Comparison of ENCODE assay signal across 9 mouse cellular contexts in the genomic region with DNA sequence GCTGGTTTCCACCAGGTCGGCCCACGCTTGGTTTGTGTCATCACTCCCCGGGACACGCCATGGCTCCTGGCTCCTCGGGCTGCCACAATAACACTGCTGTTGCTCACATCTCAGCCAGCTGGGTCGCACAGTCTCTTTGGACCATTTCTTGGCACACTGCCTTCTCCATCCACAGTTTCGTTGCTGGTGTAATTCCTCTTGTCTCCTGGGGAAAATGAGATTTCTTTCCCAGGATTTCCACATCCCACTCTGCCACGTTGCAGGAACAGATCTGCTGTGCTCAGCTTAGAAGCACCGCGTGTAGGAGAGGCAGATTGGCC. TPM values are rescaled to one million over a fixed set of nuclear protein-coding genes. Genes with fewer than 3 reads are reported as not detected.
A peak's percentile ranks its signal among the peaks of the same experiment; 100 is the strongest.
DNase-seq lines count a peak whose midpoint lies in the region; ATAC-seq and TF ChIP-seq lines count a peak whose summit lies in the region.
"Had no signal": no experiment of that assay in that cellular context is flagged by ENCODE, and none has a peak within 500 bp of the region (broad histone marks: within the 10 kb centered on the region; RNA-seq: fewer than 3 reads in every experiment).

No protein-coding gene starts in this region.

- no peak for DNase-seq in spleen, adult 2 months (ENCODE audit: low read depth in 1 of 2, low spot score in 2 of 2)
- DNase-seq in spleen, adult 18-20 months = no peak
- DNase-seq in forebrain, embryonic 10.5 days (ENCODE audit: extremely low spot score, low spot score) = no peak
- peak; percentile 85 for DNase-seq in kidney, postnatal 10 days
- DNase-seq in liver, postnatal 0 days = peak; percentile 45
- peak; percentile 65 for DNase-seq in ovary, postnatal 14 days (ENCODE audit: low spot score)
- no peak for DNase-seq in B cell, adult 2 months

- WGBS in spleen, adult 2 months = 46% methylated on average over 10 of the region's 10 CpGs
- 23% methylated on average over 10 of the region's 10 CpGs for WGBS in forebrain, embryonic 10.5 days
- 10% methylated on average over 10 of the region's 10 CpGs for WGBS in heart, embryonic 12.5 days
- 32% methylated on average over 10 of the region's 10 CpGs for WGBS in liver, postnatal 0 days (ENCODE audit: insufficient replicate concordance)

- H3K4me1 ChIP-seq in spleen, adult 2 months (ENCODE audit: control insufficient read depth, insufficient read depth, insufficient read length) = peaks cover 13% of the 10 kb centered on the region; the same call in 1 of the 2 replicates
- peaks cover 27% of the 10 kb centered on the region for H3K4me1 ChIP-seq in forebrain, embryonic 10.5 days
- H3K4me1 ChIP-seq in heart, embryonic 12.5 days (replicated peaks) = peaks cover 15% of the 10 kb centered on the region
- H3K4me1 ChIP-seq in liver, postnatal 0 days (ENCODE audit: insufficient read depth) = peaks cover 16% of the 10 kb centered on the region

- H3K36me3 ChIP-seq in spleen, adult 2 months (ENCODE audit: control insufficient read depth, insufficient read depth, low read length) = no peaks in the 10 kb centered on the region
- peaks cover 1% of the 10 kb centered on the region for H3K36me3 ChIP-seq in forebrain, embryonic 10.5 days (replicated peaks)
- H3K36me3 ChIP-seq in heart, embryonic 12.5 days = no peaks in the 10 kb centered on the region; the same call in 1 of the 2 replicates
- H3K36me3 ChIP-seq in liver, postnatal 0 days (replicated peaks; ENCODE audit: insufficient read depth, low read length) = 0 out of 2 replicates have a peak, but pooled peaks cover 2% of the 10 kb centered on the region

- peak overlapping the region; percentile 73; the same call in 1 of the 2 replicates for H3K4me3 ChIP-seq in spleen, adult 2 months (ENCODE audit: extremely low read depth, insufficient read depth, insufficient read length)
- peak overlapping the region; percentile 100 for H3K4me3 ChIP-seq in forebrain, embryonic 10.5 days
- peak overlapping the region; percentile 91 for H3K4me3 ChIP-seq in heart, embryonic 12.5 days
- peak overlapping the region; percentile 88 for H3K4me3 ChIP-seq in liver, postnatal 0 days (ENCODE audit: low read depth, low read length)

- no peaks in the 10 kb centered on the region for H3K27me3 ChIP-seq in spleen, adult 2 months (ENCODE audit: control insufficient read depth, insufficient read depth, low read length)
- H3K27me3 ChIP-seq in forebrain, embryonic 10.5 days (ENCODE audit: poor library complexity, severe bottlenecking) = no peaks in the 10 kb centered on the region
- no peaks in the 10 kb centered on the region; the same call in 1 of the 2 replicates for H3K27me3 ChIP-seq in heart, embryonic 12.5 days (replicated peaks)
- no peaks in the 10 kb centered on the region for H3K27me3 ChIP-seq in liver, postnatal 0 days (ENCODE audit: insufficient read depth, low read length)

- peak overlapping the region; percentile 89 for H3K4me2 ChIP-seq in heart, embryonic 12.5 days
- H3K4me2 ChIP-seq in liver, postnatal 0 days (ENCODE audit: low read depth, low read length) = peak overlapping the region; percentile 95

- no peak for TF ChIP-seq POLR2A in spleen, adult 2 months (IDR thresholded peaks at IDR 0.05; ENCODE audit: low read depth, low read length)

- H3K9me3 ChIP-seq in forebrain, embryonic 10.5 days = no peaks in the 10 kb centered on the region
- no peaks in the 10 kb centered on the region for H3K9me3 ChIP-seq in heart, embryonic 12.5 days (replicated peaks)
- no peaks in the 10 kb centered on the region for H3K9me3 ChIP-seq in liver, postnatal 0 days (ENCODE audit: low read length)

- H3K9ac ChIP-seq in heart, embryonic 12.5 days = peak overlapping the region; percentile 98
- H3K9ac ChIP-seq in liver, postnatal 0 days (replicated peaks) = peak overlapping the region; percentile 100

- H3K27ac ChIP-seq in spleen, adult 2 months (ENCODE audit: insufficient read depth, low read length) = peak overlapping the region; percentile 95
- H3K27ac ChIP-seq in forebrain, embryonic 10.5 days = peak overlapping the region; percentile 100
- H3K27ac ChIP-seq in heart, embryonic 12.5 days (ENCODE audit: poor library complexity, severe bottlenecking) = peak overlapping the region; percentile 99
- H3K27ac ChIP-seq in liver, postnatal 0 days (ENCODE audit: low read depth) = peak overlapping the region; percentile 99

- no peak for TF ChIP-seq CTCF in spleen, adult 2 months (IDR thresholded peaks at IDR 0.05; ENCODE audit: extremely low read depth, insufficient read depth, insufficient read length, insufficient replicate concordance)
- no peak for TF ChIP-seq CTCF in liver, postnatal 0 days (IDR thresholded peaks at IDR 0.05; ENCODE audit: low read depth)

- no peak for ATAC-seq in heart, embryonic 12.5 days (ENCODE audit: insufficient number of reproducible peaks, low FRiP score)
- ATAC-seq in liver, postnatal 0 days = no peak

- no peak for TF ChIP-seq EP300 in liver, postnatal 0 days (IDR thresholded peaks at IDR 0.05; ENCODE audit: low read depth)

RNA-seq across cellular contexts. Expression of a gene that starts 1.1 kb away (rescaled TPM):
- 29.9 and 30.7 TPM in 2 replicates for polyA plus RNA-seq in spleen, adult 2 months (2012; rRNA removed)
- polyA plus RNA-seq in forebrain, embryonic 10.5 days (2016; fragmentation: Nextera tagmentation; extraction: Ambion mirVana) = 95.5 and 98.7 TPM in 2 replicates
- 65.4 and 68.6 TPM in 2 replicates for polyA plus RNA-seq in heart, embryonic 12.5 days (2016; fragmentation: Nextera tagmentation; extraction: Ambion mirVana)
- 32.4 and 32.5 TPM in 2 replicates for polyA plus RNA-seq in liver, postnatal 0 days (2015; fragmentation: Nextera tagmentation; extraction: Ambion mirVana)

RNA-seq across cellular contexts. Expression of a gene that starts 24.2 kb away (rescaled TPM):
- polyA plus RNA-seq in spleen, adult 2 months (2012; rRNA removed) = 39.8 and 45.1 TPM in 2 replicates
- polyA plus RNA-seq in forebrain, embryonic 10.5 days (2016; fragmentation: Nextera tagmentation; extraction: Ambion mirVana) = 14.1 and 15.6 TPM in 2 replicates
- polyA plus RNA-seq in heart, embryonic 12.5 days (2016; fragmentation: Nextera tagmentation; extraction: Ambion mirVana) = 10.9 and 11.8 TPM in 2 replicates
- polyA plus RNA-seq in liver, postnatal 0 days (2015; fragmentation: Nextera tagmentation; extraction: Ambion mirVana) = 4.5 and 4.6 TPM in 2 replicates

RNA-seq across cellular contexts. Expression of a gene that starts 35.9 kb away (rescaled TPM):
- polyA plus RNA-seq in spleen, adult 2 months (2012; rRNA removed) = 31.6 and 41.1 TPM in 2 replicates
- 44.9 and 46.0 TPM in 2 replicates for polyA plus RNA-seq in forebrain, embryonic 10.5 days (2016; fragmentation: Nextera tagmentation; extraction: Ambion mirVana)
- polyA plus RNA-seq in heart, embryonic 12.5 days (2016; fragmentation: Nextera tagmentation; extraction: Ambion mirVana) = 35.7 and 38.9 TPM in 2 replicates
- polyA plus RNA-seq in liver, postnatal 0 days (2015; fragmentation: Nextera tagmentation; extraction: Ambion mirVana) = 19.4 and 20.8 TPM in 2 replicates

RNA-seq across cellular contexts. Expression of a gene that starts 45.4 kb away (rescaled TPM):
- polyA plus RNA-seq in spleen, adult 2 months (2012; rRNA removed) = 301 and 381 TPM in 2 replicates
- polyA plus RNA-seq in forebrain, embryonic 10.5 days (2016; fragmentation: Nextera tagmentation; extraction: Ambion mirVana) = 37.4 and 52.1 TPM in 2 replicates
- 114 and 116 TPM in 2 replicates for polyA plus RNA-seq in heart, embryonic 12.5 days (2016; fragmentation: Nextera tagmentation; extraction: Ambion mirVana)
- 311 and 329 TPM in 2 replicates for polyA plus RNA-seq in liver, postnatal 0 days (2015; fragmentation: Nextera tagmentation; extraction: Ambion mirVana)
- polyA plus RNA-seq: macrophage had no signal

RNA-seq across cellular contexts. Expression of a gene that starts 52.1 kb away (rescaled TPM):
- polyA plus RNA-seq in spleen, adult 2 months (2012; rRNA removed) = 0.13 and 0.19 TPM in 2 replicates
- polyA plus RNA-seq in forebrain, embryonic 10.5 days (2016; fragmentation: Nextera tagmentation; extraction: Ambion mirVana) = 0.05 and 0.06 TPM in 2 replicates
- 0.06 and 0.13 TPM in 2 replicates for polyA plus RNA-seq in heart, embryonic 12.5 days (2016; fragmentation: Nextera tagmentation; extraction: Ambion mirVana)
- not detected in 2 replicates for polyA plus RNA-seq in liver, postnatal 0 days (2015; fragmentation: Nextera tagmentation; extraction: Ambion mirVana)
- polyA plus RNA-seq: macrophage had no signal

Comparison
In these comparisons a context has a peak if more than half of its experiments do, and no peak if none do; other contexts are left out.
1. DNase-seq: peak in kidney, postnatal 10 days (single experiment), liver, postnatal 0 days (single experiment) and ovary, postnatal 14 days (single experiment); none in spleen, adult 2 months (0 of 2), spleen, adult 18-20 months (0 of 2), forebrain, embryonic 10.5 days (single experiment) and B cell, adult 2 months (0 of 2).
2. Peak in every context shown above with its lines, with median percentiles within 50 percentile points of each other: H3K27ac ChIP-seq and H3K4me3 ChIP-seq.